Mouse (Mus musculus) CH12F3 (cell line): Measurements from ENCODE around the gene Olfr630.
"Not testable (repeated sequence)": the region's sequence is repeated elsewhere in the genome, so short reads cannot be mapped to it uniquely, and the experiment has no call there.

Source experiments
- in situ Hi-C: fragments of 300-500 bp; cut with MboI; formaldehyde crosslinking; loops from 2 replicates; pipeline ENCODE4 v1.14.3; 2020; ENCODE audit warnings: low sequenced_read_pairs

Olfr630 gene

GRCm38 (mm10) chr7:103757233-103757632, at the start of gene Olfr630:
Gene Olfr630 (minus strand): TSS chr7:103757333.
- in situ Hi-C loops, result no loop called here

GRCm38 (mm10) chr7:103806856-103807255, 49.7 kb upstream of the Olfr630 start:
- in situ Hi-C loops, result no loop called here

- in situ Hi-C loops, result loop anchor here (5.0 kb wide), 1 partner anchor 79 kb away; no protein-coding TSS in a partner anchor
Measured at GRCm38 (mm10) chr7:103792669-103793388, 35.7 kb upstream of the Olfr630 start.

GRCm38 (mm10) chr7:103791721-103792120, 34.6 kb upstream of the Olfr630 start, which contains the start of gene Olfr67:
Gene Olfr67 (minus strand): TSS chr7:103791821.
- in situ Hi-C loops, result loop anchor here (5.0 kb wide), 1 partner anchor 81 kb away; no protein-coding TSS in a partner anchor

GRCm38 (mm10) chr7:103779598-103779997, 22.5 kb upstream of the Olfr630 start, which contains the start of gene Olfr68:
Gene Olfr68 (minus strand): TSS chr7:103779698.
- in situ Hi-C loops, result no loop called here

- in situ Hi-C loops, result not testable (repeated sequence)
Measured at GRCm38 (mm10) chr7:103777652-103778051, 20.5 kb upstream of the Olfr630 start.

- in situ Hi-C loops, result no loop called here
Measured at GRCm38 (mm10) chr7:103771494-103771893, 14.4 kb upstream of the Olfr630 start, which contains the start of gene Olfr69. Gene Olfr69 (minus strand): TSS chr7:103771594.

- in situ Hi-C loops, result not testable (repeated sequence)
Measured at GRCm38 (mm10) chr7:103767687-103768086, 10.6 kb upstream of the Olfr630 start.

- in situ Hi-C loops, result not testable (repeated sequence)
Measured at GRCm38 (mm10) chr7:103762212-103762611, 5.1 kb upstream of the Olfr630 start.

GRCm38 (mm10) chr7:103744843-103745242, 12.3 kb downstream of the Olfr630 start, which contains the start of gene Olfr629:
Gene Olfr629 (minus strand): TSS chr7:103744943.
- in situ Hi-C loops, result no loop called here

GRCm38 (mm10) chr7:103730074-103730473, 27.1 kb downstream of the Olfr630 start, which contains the start of gene Olfr628:
Gene Olfr628 (plus strand): TSS chr7:103730374.
- in situ Hi-C loops, result no loop called here

GRCm38 (mm10) chr7:103716398-103716797, 40.7 kb downstream of the Olfr630 start:
- in situ Hi-C loops, result not testable (repeated sequence)

GRCm38 (mm10) chr7:103714371-103714770, 42.8 kb downstream of the Olfr630 start, which contains the start of gene Olfr243:
Gene Olfr243 (plus strand): TSS chr7:103714671.
- in situ Hi-C loops, result no loop called here

GRCm38 (mm10) chr7:103712024-103712423, 45.1 kb downstream of the Olfr630 start:
- in situ Hi-C loops, result no loop called here
